Mouse (Mus musculus) monocyte, adult 5-6 weeks (primary cell): ENCODE results near the gene Dock9. TPM values are rescaled to one million over a fixed set of nuclear protein-coding genes. Genes with fewer than 3 reads are reported as not detected.
"Not testable (repeated sequence)": the region's sequence is repeated elsewhere in the genome, so short reads cannot be mapped to it uniquely, and the experiment has no call there.

ENCODE experiments used
- ATAC-seq: fragments of 153-309, 156-312 bp; replicated peaks from 2 replicates; pipeline ENCODE4 v1.8.0; 2017; ENCODE audit warnings: mild to moderate bottlenecking; ENCODE audit not compliant: low TSS enrichment, insufficient number of reproducible peaks, severe bottlenecking, poor library complexity, low FRiP score
- total RNA-seq: library from RNA; stranded (forward); fragments of 200-1000, 200-491, 200-594 nt; gene quantifications from 3 replicates; pipeline ENCODE4 v1.2.3, GENCODE M21; 2017

Dock9 gene
- total RNA-seq, 1 experiment from 2014 or later = 3.1 TPM

DNA sequence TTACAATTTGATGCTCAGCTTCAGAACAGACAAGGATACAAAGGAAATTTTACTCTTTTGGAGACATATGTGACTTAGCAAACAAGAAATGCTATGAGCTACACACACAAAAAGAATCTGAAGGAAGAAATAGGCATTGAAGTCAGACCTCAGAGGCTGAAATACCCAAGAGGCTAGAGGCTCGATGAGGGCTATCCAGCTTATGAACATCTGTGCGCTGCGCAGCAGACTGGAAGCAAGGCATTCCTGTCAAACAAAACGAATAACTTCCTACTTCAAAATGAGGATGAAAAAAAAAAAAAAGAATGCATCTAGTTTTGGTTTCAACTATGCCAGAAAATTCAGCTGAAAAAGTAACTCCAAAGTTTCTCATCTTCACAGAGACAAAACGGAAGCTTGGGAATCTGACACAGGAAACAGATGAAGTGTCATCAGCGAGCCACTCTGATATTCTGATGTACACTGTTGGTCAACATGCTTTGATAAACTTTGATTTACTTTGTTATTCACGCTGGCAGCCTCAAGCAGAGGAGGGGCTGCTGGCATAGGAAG lies 143.1 kb downstream of the Dock9 start:
- ATAC-seq = no peak

DNA sequence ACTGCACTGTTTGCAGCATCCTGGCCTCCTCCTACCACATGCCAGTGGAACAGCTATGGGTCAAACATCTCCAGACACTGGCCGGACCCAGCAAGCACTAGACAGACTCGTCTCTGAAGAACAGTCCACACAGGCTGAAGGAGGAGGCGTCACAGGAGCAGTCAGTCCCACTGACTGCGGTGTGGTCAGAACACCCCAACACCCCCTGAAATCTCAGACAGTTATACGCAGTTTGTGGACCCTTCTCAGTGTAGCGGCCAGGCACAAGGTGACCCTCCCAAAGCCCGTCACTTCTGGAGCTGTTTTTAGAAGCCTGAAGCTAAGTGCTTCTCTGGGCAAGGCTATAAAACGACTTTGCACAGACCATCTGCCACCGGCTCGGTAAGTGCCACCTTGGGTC lies 143.9 kb downstream of the Dock9 start:
- no peak for ATAC-seq

DNA sequence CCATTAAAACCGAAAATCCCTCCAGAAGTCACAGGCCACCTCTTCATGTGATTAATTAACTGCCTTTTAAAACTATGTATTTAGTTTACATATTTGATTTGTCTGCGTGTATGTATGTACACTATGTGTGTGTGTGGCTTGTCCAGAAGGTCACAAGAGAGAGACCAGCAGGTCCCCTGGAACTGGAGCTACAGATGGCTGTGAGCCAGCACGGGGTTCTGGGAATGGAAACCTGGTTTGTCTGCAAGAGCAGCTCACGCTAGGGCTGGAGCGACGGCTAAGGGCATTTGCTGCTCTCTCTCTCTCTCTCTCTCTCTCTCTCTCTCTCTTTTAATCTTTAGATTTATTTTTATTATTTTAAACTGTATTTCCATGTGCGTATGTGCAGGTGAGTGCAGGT lies 144.4 kb downstream of the Dock9 start:
- no peak for ATAC-seq

DNA sequence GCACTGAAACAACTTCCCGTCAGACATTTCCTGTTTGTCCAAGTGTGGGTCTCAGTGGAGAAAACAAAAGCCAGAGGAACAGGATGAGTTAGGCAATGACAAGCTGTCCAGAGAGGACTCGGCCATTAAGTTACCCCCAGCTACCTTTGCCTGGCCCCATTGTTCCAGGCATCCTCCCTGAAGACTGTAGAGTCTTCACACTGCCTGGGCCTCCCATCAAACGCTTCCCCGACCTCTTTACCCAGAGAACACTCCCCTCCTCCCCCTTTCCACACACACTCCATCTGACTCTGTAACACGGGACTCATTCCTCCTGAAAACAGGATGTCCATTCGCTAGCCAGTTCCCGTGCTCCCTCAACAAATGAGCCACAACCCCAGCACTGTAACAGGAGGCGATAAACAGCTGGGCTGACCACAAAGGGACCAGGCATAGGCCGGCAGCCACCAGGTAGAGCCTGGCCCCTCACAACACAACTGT lies 149.0 kb downstream of the Dock9 start:
- ATAC-seq = 0 out of 2 replicates have a peak, but pooled peaks have one; percentile 31

DNA sequence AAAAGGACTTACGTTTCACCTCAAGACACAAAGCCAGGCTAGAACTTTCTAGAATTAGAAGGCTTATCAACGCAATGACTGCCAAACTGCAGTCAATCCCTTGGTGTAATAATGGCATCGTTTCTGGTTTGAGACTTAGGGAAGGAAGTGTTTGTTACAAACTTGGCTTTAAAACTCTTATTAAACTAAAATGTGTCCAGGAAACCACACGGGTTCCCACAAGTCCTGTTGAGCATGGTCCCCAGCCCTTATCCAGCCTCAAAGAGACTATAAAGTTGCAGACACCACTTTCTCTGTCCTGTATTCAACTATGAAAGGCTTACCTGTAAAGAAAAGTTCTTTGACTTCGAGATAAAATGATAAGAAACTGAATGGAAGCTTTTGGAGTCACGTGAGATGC lies 149.9 kb downstream of the Dock9 start:
- ATAC-seq = no peak

DNA sequence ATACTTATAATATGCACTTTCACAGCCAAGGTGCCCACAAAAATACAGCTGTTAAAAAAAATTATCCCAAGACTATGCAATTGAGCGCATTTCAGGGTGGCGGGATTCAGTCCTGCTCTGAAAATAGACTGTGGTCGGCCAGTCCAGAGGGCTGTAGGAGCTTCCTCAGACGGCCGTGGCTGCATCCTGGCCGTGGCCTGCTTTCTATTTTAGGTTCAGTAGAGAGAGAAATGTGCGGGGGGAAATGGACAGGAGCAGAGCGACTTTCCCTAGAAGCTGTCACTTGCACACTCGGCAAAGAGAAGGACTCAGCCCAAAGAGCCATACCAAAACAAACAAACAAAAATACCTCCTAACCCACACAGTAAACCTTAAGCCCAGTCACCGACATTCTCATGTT lies 151.0 kb downstream of the Dock9 start:
- ATAC-seq = no peak

DNA sequence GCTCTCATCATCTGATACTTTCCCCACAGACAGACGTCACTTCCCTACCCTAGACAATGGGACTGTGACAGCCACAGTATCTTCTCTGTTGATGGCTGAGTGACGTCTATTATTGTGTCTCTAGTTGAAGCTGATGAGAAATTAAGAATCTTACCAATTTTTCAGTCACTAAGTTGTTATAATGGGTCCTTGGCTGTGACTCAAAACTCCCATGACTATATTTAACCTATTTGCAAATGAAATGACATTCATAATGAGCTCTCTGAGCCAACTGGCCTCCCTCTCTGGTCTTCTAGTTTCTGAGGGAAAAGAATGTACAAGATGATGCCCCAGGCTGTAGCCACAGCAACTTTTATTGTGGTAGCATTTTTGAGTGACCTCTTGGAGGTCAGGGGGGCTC lies 153.3 kb downstream of the Dock9 start:
- ATAC-seq = no peak

DNA sequence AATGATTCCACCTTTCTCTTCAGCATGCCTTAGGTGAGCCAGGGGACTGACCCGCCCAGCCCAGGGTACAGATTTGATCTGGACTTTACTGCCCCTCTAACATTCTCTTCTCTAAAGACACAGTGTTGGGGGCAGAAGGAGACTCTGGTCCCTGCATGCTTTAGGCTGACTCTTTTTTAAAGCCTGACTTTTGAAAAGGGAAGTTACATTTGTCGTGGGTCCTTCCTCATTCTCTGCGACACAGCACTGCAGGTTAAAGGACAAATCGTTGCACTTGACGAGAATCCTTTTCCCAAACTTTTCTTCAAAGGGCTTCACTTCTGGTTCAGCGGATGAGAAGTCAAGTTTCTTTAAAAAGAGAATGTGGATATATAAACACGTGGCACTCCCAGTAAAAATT lies 156.4 kb downstream of the Dock9 start:
- no peak for ATAC-seq

DNA sequence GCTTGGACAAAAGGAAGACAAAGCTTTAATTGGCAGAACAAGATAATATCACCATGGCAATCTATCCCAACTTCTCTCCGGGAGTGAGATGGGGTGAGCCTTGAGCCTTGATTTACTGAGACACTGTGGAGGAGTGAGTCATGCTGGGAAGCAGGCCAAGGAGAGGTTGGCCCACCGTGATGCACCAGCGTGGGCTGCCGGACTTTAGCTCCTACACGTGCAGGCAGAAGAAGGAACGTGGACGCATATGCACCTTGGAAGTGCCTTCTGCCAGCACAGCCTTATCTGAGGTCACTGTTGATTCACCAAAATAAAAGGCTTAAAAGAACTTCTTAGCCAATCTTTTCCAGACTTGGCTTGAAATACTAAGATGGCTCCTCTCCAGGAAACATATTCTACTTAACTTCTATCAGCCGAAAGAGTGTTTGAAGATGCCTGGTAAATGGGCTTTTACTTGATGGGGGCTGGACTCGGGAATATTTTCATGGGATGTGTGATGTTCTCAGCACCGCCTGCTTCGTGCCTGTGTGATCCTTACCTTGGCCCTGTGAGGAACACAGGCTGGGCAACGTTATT lies 160.6 kb downstream of the Dock9 start:
- ATAC-seq = no peak

DNA sequence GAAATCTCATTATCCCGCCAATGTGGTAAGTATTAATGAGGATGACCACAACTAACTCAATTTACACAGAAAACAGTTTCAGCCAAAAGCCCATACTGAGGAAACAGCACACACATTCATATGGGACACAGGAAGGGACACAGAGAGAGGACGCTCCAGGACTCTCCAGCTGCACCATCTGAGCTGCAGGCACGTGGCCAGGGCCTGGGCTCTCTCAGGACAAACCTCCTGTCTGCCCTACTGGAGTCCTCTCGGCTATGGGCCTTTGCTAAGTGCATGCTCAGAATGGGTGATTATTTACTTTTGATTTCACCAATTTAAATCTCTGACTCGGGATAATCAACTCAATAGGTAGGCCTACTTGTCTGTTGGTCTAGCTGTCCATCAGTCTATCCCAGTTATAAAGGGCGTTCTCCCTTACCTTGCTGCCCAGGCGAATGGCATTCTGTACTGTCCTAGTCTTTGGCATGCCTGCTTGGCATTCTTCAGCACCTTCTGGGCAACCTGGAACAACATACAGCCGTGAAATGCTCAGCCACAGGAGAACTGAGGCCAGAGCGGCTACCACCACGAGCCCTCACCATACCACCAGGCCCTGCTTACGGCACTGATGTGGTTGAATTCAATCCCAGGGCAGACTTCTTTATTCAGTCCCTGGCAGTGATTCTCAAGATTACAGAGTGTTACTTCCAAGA lies 162.8 kb downstream of the Dock9 start:
- no peak for ATAC-seq

DNA sequence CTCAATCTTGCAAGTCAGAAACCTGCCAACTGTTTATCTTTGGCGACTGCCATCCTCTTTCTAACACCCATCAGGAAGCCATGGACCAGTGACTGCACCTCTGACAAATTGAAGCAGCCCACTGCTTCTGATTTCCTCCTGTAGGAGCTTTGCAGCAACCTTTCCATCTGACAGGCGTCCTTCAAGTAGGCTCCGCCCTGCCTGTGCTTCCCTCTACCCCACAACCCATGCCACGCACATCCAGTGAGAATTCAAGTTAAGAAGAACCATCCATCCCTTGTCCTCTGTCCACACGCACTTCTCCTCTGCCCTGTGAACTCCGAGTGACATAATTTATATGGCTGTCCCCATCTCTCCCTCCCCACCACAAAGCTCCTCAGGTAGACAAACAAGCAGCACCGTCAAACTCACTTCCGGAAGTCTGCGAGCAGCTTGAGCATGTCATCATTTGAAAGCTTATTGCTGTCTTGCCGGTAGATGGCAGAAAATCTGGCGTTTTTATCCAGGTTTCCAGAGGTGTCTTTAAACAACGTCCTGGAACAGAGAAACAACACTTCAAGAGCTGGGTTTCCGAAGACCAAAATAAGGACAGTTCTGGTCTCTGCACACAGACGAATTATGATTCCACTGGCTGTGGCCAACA lies 163.4 kb downstream of the Dock9 start:
- ATAC-seq = no peak

DNA sequence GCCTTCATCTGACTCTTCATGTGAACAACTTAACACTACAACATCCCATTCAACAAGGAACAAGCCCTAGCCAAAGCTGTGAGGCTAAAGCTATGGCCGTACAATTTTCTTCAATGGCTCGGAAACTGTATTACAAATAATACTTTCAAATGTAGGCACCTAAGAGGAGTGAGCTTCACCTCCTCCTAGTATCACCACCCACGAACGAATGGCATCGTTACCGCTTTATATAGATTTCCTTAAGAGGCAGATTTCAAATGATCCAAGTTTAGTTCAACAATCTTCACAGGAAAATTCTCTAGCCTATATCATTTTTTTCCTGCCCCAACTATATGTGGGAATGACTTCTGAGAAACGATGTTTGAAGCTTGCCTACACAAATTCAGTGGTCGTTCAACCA lies 165.7 kb downstream of the Dock9 start:
- no peak for ATAC-seq

DNA sequence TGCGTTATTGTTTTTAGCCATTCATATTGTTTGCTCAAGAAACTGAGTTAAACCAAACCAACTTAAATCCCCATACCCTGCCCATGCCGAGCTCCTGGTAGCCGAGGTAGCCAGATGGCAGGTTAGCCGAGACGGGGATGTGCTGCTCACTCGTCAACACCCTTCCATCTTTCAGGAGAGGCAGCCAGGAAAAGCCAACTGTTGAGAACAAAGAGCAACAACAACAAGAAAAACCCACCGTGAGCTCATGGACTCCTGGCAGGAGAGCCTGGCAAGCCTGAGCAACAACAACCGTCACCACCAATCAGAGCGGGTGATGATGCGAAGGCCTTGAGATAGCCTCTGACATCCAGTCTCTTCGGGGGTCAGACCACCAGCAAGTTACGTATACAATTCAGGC lies 170.9 kb downstream of the Dock9 start:
- ATAC-seq = no peak

DNA sequence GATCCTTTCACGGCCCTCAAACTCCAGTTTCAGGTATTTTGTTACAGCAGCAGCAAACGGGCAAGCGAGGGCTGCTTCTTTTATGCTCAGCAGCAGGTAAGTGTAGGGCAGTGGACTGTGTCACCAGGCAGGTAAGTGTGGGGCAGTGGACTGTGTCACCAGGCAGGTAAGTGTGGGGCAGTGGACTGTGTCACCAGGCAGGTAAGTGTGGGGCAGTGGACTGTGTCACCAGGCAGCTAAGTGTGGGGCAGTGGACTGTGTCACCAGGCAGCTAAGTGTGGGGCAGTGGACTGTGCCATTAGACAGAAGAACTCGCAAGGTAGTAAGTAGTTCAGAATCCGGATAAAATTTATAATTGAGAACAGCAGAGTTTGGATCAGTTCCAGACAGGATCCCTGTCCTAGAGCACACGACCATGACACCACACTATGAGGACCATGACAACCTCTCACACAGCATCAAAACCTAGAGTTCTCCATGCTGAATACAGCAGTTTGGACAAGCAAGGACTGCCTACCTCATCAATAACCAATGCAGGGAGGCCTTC lies 173.6 kb downstream of the Dock9 start:
- not testable (repeated sequence) for ATAC-seq

DNA sequence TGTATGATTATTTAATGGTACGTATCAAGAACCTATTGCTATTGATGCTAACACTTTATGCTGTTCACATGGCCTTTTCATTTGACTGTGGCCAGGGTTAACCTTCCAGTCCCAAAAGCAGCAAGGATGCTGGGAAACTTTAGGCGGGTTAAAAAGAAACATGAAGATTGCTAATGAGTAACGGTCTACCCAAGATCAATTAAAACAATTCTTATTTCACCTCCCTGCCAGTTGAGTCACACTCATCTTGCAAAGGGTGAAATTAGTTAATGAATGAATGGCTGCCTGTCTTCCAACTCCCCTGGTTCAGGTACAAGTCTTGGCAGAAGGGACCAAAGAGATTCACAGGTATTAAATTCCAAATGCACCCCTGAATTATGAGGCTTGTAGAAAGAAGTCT lies 175.8 kb downstream of the Dock9 start:
- no peak for ATAC-seq

DNA sequence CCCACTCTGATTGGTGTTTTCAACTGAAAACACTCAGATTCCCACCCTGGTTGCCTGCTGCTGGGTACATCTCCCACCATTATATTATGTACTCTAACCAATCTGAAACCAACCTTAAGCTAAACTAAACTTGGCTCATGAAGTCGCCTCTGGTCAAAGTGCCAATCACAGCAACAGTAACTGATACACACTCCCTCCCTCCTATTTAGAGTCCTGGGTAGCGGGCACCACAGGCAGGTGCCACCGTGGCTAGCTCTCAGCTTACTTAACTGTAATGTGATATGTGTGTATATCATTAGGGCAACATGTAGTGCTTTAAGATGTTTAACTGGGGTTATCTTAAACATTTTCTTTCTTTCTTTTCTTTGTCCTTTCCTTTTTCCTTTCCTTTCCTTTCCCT lies 177.1 kb downstream of the Dock9 start:
- no peak for ATAC-seq

DNA sequence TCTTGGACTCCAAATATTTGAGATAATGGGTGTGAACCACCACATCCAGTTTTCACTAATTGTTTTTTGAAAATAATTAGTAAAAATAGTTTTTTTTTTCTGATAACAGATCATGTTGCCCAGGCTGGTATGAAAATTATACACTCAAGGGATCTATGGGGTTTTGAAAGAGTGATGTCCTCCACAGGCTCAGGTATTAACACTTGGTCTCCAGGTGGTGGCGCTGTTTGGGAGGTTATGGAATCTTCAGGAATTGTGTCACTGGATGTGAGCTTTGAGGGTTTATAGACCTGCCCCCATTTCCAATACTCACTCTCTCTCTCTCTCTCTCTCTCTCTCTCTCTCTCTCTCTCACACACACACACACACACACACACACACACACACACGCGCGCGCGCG lies 177.5 kb downstream of the Dock9 start:
- no peak for ATAC-seq

DNA sequence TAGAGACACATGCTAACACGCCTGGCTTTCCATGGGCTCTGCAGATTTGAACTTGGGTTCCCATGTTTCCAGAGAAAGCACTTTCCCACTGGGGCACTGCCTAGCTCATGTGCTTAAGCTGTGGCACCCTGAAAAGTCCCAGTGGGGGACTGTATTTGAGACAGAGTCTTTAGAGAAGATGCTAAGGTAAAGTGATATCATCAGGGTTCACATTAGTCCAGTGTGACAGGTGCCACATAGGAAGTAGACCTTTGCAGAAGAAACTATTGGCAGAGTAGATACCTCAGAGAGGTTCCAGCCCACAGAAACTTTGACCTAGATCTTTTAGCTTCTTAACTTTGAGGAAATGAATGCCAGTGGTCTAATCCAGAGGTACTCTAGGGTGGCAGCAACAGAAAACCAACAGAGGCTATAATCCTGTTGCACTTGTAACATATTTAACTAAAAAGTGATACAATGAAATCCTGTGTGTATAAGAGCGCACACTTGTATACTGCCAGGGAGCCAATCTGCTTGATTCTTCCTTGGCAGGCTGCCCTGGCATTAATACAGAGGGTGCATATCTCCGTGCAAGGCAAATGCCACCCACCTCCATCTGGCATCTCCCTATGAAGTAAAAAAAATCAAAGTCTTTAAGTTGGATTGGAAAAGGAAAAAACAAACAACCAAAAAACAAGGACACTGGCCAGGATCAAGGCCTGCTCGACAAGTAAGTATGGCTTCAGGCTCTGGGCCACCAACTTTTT lies 179.8 kb downstream of the Dock9 start:
- ATAC-seq = no peak

DNA sequence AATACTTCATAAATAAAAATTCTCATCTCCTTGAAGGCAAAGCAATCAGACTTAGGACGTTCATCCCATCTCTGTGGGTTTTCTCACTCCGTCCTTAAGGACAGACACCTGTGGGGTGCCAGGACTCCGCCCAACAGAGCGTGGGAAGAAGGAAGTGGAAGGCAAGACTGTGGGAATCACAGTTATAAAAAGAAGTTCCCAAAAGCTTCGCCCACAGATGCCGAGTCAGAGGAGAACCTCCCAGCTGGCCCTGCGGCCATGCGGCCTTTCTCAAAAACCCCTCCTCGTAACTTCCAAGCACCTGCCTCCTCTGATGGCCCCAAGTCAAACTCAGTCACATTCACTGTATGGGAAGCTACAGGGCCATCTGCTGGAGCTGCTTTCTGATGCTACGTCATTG lies 182.2 kb downstream of the Dock9 start:
- no peak for ATAC-seq
